Mouse (Mus musculus) testis, adult 2 months (tissue): Measurements from ENCODE around the gene Psmc5.

ENCODE experiments used
- CTCF ChIP-seq: fragments of 200-500 bp; IDR thresholded peaks from 2 replicates; pipeline ENCODE4 v1.5.1; 2012; ENCODE audit warnings: low read depth, mild to moderate bottlenecking, inconsistent platforms, low read length, moderate library complexity; ENCODE audit not compliant: control insufficient read depth, insufficient read depth, insufficient replicate concordance
- POLR2A ChIP-seq: fragments of 200-500 bp; IDR thresholded peaks from 2 replicates; pipeline ENCODE4 v1.6.1; 2012; ENCODE audit warnings: low read depth, mild to moderate bottlenecking, inconsistent platforms, low read length, moderate library complexity; ENCODE audit not compliant: control insufficient read depth

GRCm38 (mm10) chr11:106290376-106290775 lies 34.4 kb downstream of the Psmc5 start:
- TF ChIP-seq POLR2A: no peak
- no peak for TF ChIP-seq CTCF
